Mouse (Mus musculus) forebrain, embryonic 13.5 days (tissue): ENCODE data around the gene Tuba4a. TPM values are rescaled to one million over a fixed set of nuclear protein-coding genes. Genes with fewer than 3 reads are reported as not detected.
A peak's percentile ranks its signal among the peaks of the same experiment; 100 is the strongest.
"Not testable (repeated sequence)": the region's sequence is repeated elsewhere in the genome, so short reads cannot be mapped to it uniquely, and the experiment has no call there.

Experiments used
- ATAC-seq: fragments of 200-750 bp; cut with Nextera tagmentation; 2 replicates; pipeline ENCODE4 v1.8.0; 2017
- H3K27ac ChIP-seq: fragments of 300-500 bp; sonication (generic); 2 replicates; pipeline ENCODE4 v1.5.1; 2015; ENCODE audit warnings: inconsistent platforms, mild to moderate bottlenecking, moderate library complexity
- H3K27me3 ChIP-seq: fragments of 300-500 bp; sonication (generic); 2 replicates; pipeline ENCODE4 v1.6.1; 2015; ENCODE audit warnings: mild to moderate bottlenecking, inconsistent platforms
- H3K36me3 ChIP-seq: fragments of 300-500 bp; sonication (generic); 2 replicates; pipeline ENCODE4 v1.6.1; 2015; ENCODE audit warnings: mild to moderate bottlenecking, inconsistent platforms; ENCODE audit not compliant: poor library complexity, severe bottlenecking
- H3K4me1 ChIP-seq: fragments of 300-500 bp; sonication (generic); 2 replicates; pipeline ENCODE4 v1.6.1; 2015; ENCODE audit warnings: inconsistent platforms
- H3K4me2 ChIP-seq: fragments of 300-500 bp; sonication (generic); 2 replicates; pipeline ENCODE4 v1.6.1; 2015; ENCODE audit warnings: inconsistent platforms, mild to moderate bottlenecking, moderate library complexity
- H3K4me3 ChIP-seq: fragments of 300-500 bp; sonication (generic); 2 replicates; pipeline ENCODE4 v1.5.1; 2015; ENCODE audit warnings: mild to moderate bottlenecking, inconsistent platforms
- H3K9ac ChIP-seq: fragments of 300-500 bp; sonication (generic); 2 replicates; pipeline ENCODE4 v1.6.1; 2015; ENCODE audit warnings: mild to moderate bottlenecking, inconsistent platforms
- H3K9me3 ChIP-seq: fragments of 300-500 bp; sonication (generic); replicated peaks from 2 replicates; pipeline ENCODE4 v1.6.1; 2016; ENCODE audit warnings: inconsistent platforms
- WGBS: fragments of 180-500 bp; shearing (Covaris S2); methylation state at CpG from one replicate; pipeline ENCODE4 v1.1.7; 2015; 5-methylcytosine and 5-hydroxymethylcytosine counted together
- polyA plus RNA-seq: library from polyadenylated mRNA; unstranded; fragments of >200 nt; fragmentation: Nextera tagmentation; extraction: Ambion mirVana; gene quantifications from 2 replicates; pipeline ENCODE4 v1.2.1, GENCODE M21; 2015

Tuba4a gene
- polyA plus RNA-seq, 1 experiment from 2014 or later = 16.6 TPM

DNA sequence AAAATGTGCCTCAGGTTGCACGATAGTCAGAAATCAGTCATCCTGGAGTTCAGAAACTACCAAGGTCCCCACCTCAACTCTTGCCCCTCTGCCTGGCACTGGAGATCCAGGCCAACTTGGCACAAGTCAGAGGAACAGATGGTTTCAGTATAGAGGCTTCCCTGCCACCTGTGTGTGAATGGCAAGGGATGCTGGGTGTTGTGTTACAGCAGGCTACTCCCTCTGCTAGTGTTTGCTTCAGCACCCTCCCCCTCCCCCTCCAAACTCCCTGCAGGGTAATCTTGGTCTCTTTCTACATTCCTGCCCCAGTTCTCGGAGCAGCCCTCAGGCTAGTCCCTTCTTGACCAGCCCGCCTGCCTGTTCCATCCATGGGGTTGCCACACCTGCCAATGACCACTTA is 30.8 kb upstream of the Tuba4a start:
- Histone ChIP-seq H3K9me3 (no peaks in the 10 kb centered on the region), H3K4me2 (no peak overlapping the region), H3K4me3 (no peak overlapping the region), H3K9ac (no peak overlapping the region), H3K27me3 (no peaks in the 10 kb centered on the region), H3K27ac (peak overlapping the region; percentile 57), H3K4me1 (peaks cover 23% of the 10 kb centered on the region), H3K36me3 (no peaks in the 10 kb centered on the region)
- 54% methylated on average over 3 of the region's 3 CpGs for WGBS
- ATAC-seq = no peak

DNA sequence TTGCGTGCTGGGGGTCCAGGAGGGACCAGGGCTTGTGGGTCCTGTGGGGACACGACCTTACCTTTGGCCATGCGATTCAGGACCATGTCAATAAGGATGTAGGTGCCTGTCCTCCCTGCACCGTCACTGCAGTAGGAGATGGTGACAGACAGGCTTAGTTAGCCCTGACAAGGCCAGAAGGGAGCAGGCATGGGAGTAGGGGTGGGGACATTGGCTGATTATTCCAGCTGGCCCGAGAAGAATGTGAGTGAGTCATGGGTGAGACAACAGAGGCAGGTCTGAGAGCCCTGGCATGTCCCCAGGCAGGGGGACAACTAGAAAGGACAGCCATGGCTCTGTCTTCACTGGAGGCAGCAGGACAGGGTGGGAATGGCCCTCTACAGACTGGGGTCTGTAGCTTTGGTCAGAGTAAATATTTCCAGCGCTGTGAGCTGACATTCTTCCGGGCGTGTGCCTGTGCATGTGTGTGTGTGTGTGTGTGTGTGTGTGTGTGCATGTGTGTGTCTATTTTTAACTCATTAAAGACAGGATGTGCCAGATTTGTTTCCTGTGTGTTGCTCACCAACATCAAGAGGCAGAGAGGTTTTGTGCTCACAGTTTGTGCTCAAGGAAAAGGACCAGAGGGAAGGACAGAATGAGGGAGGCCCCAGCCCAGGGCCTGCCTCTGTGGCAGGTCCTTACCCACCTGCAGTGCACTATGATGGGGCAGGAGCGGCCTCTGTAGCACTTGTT is 28.5 kb upstream of the Tuba4a start:
- Histone ChIP-seq H3K4me3 (no peak overlapping the region), H3K36me3 (peaks cover 11% of the 10 kb centered on the region), H3K27me3 (no peaks in the 10 kb centered on the region), H3K4me1 (peaks cover 23% of the 10 kb centered on the region), H3K9me3 (no peaks in the 10 kb centered on the region), H3K9ac (peak overlapping the region; percentile 12; the same call in 1 of the 2 replicates), H3K4me2 (no peak overlapping the region), H3K27ac (no peak overlapping the region)
- ATAC-seq = no peak
- 58% methylated on average over 9 of the region's 9 CpGs for WGBS

DNA sequence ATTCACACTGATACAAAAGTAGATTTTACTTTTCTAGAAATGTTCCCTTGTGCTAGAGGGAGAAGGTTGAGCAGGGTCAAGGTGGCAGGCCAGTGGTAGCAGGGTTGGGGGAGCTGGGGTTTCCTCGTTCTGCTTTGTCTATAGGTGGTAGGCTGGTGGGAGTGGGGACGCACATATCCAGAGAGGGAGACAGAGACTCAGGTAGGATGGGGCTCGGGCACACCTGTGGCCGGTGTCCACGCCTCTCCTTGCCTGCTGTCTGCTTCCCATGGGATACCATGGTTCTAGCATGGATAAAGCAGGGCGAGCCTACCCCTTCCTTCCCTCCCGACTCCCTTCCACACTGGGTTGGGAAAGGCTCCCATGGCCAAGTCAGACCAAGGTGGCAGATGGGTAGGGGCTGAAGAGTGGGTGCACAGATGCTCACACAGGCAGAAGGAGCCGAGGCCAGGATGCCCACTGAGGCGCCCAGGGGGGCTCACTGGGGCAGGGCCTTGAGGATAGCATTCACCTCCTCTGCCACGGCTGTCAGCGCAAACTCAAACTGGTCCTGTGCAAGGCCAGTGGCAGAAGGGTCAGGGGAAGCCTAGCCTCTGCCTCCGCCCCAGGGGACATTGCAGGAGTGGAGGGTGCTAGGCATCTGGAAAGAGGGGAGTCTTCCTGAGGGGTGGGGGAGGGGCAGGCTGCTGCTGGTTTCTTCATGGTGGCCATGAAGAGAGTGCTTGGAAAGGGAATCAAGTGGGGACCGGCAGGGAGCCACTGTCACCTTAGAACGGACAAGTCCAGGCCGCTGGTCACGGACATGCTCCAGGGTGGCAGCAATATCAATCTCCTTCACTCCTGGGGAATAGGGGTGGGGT is 27.6 kb upstream of the Tuba4a start:
- peaks cover 15% of the 10 kb centered on the region for H3K36me3 ChIP-seq
- ATAC-seq = no peak
- H3K27ac ChIP-seq = no peak overlapping the region
- H3K9ac ChIP-seq = peak overlapping the region; percentile 12; the same call in 1 of the 2 replicates
- no peaks in the 10 kb centered on the region for H3K9me3 ChIP-seq
- H3K4me2 ChIP-seq = no peak overlapping the region
- WGBS = 82% methylated on average over 16 of the region's 16 CpGs
- H3K27me3 ChIP-seq = no peaks in the 10 kb centered on the region
- peaks cover 23% of the 10 kb centered on the region for H3K4me1 ChIP-seq
- H3K4me3 ChIP-seq = no peak overlapping the region

DNA sequence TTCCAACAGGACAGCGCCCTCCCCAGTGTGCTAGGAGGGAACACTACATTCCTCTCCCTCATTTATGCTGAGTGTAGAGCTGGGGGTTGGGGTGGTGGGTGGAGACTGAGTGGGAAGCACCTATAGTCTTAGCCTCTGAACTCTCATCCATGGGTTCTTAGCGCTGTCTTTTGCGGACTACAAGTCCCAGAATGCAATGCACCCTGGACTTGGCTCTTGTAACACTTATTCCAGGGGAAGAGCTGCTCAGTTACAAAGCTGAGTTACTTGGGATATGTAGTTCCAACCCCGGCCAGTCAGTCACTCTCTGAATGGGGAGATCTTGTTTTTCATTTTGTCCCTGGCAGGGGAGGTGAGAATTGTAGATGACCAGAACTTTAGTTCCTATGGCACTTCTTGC is 25.2 kb upstream of the Tuba4a start:
- Histone ChIP-seq H3K4me2 (no peak overlapping the region), H3K9me3 (no peaks in the 10 kb centered on the region), H3K4me1 (peaks cover 15% of the 10 kb centered on the region), H3K4me3 (no peak overlapping the region), H3K27ac (no peak overlapping the region), H3K27me3 (no peaks in the 10 kb centered on the region), H3K9ac (no peak overlapping the region), H3K36me3 (peaks cover 33% of the 10 kb centered on the region)
- WGBS = 14% methylated on average over 4 of the region's 4 CpGs
- ATAC-seq = peak; percentile 87

DNA sequence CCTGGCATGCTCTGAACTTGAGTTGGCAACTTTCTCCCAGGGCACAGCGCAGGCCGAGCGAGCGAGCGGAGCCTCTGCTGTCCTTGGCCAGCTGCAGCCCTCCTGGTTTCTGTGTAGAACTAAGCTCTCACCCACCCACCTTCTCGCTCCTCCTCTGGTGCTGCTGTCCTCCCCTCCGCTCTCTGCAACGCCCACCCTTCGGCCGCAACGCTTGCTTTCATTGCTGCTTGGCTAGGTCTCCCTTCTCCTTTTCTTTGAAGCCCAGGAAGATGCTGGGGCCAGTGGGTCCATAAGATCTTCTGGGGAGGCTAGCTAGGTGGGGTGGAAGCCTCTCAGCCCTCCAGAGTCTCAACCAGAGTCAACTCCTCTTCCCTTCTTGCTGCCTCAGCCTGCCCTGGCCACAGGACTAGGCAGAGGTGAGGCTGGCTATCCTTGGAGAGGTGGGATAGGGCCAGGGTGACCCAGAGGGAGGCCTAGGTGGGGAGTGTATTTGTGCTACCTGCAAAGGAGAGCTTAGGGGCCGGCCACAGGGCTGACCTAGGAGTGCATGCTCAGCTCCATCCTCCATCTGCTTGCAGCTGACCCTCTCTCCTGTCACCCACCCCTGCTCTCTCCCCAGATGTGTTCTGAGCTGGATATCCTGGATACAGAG is 24.6 kb upstream of the Tuba4a start:
- H3K9ac ChIP-seq = no peak overlapping the region
- H3K27me3 ChIP-seq = no peaks in the 10 kb centered on the region
- no peak overlapping the region for H3K4me3 ChIP-seq
- H3K27ac ChIP-seq = no peak overlapping the region
- no peak overlapping the region for H3K4me2 ChIP-seq
- ATAC-seq = no peak; the same call in 1 of the 2 replicates
- WGBS = 85% methylated on average over 12 of the region's 12 CpGs
- H3K36me3 ChIP-seq = peaks cover 39% of the 10 kb centered on the region
- no peaks in the 10 kb centered on the region for H3K9me3 ChIP-seq
- H3K4me1 ChIP-seq = peaks cover 15% of the 10 kb centered on the region

DNA sequence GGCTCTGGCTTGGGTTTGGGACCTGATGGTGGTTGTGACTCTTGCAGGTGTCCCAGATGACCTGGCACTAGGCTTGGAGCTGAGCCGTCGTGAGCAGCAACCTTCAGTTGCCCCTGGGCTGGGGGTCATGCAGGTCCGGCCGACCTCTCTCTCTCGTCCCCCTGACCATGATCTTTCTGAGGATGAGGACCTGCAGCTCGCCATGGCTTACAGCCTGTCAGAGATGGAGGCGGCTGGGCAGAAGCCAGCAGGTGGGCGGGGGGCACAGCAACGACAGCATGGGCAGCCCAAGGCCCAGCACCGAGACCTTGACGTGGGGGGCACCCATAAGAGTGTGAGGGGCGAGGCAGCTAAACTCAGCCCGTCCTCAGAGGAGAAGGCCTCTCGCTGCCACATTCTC is 23.7 kb upstream of the Tuba4a start:
- Histone ChIP-seq H3K4me2 (no peak overlapping the region), H3K36me3 (peaks cover 39% of the 10 kb centered on the region), H3K4me3 (no peak overlapping the region), H3K9ac (no peak overlapping the region), H3K9me3 (no peaks in the 10 kb centered on the region), H3K27ac (no peak overlapping the region), H3K27me3 (no peaks in the 10 kb centered on the region), H3K4me1 (peaks cover 13% of the 10 kb centered on the region)
- 92% methylated on average over 14 of the region's 14 CpGs for WGBS
- no peak for ATAC-seq

DNA sequence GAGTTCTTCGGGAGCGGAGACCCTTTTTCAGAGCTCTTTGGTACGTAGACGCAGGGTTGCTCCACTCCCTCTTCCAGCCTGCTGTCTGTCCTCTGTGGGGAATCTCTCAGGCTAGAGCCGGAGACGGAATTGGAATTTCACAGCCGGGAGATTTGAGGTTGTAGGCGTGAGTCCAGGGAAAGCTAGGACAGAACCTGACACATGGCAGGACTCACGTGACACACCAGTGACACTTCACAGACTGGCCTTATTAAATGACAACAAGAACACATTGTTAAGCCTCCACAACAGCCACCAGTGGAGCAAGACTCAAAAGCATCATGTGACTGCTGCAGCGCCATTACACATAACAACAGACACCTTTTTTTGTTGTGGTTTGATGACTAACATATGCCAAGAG is 19.9 kb upstream of the Tuba4a start:
- H3K36me3 ChIP-seq = peaks cover 39% of the 10 kb centered on the region
- no peak for ATAC-seq
- WGBS = 84% methylated on average over 10 of the region's 10 CpGs
- no peaks in the 10 kb centered on the region for H3K27me3 ChIP-seq
- H3K4me2 ChIP-seq = no peak overlapping the region
- H3K9ac ChIP-seq = no peak overlapping the region
- no peaks in the 10 kb centered on the region for H3K9me3 ChIP-seq
- H3K4me1 ChIP-seq = peaks cover 18% of the 10 kb centered on the region
- no peak overlapping the region for H3K4me3 ChIP-seq
- H3K27ac ChIP-seq = no peak overlapping the region

DNA sequence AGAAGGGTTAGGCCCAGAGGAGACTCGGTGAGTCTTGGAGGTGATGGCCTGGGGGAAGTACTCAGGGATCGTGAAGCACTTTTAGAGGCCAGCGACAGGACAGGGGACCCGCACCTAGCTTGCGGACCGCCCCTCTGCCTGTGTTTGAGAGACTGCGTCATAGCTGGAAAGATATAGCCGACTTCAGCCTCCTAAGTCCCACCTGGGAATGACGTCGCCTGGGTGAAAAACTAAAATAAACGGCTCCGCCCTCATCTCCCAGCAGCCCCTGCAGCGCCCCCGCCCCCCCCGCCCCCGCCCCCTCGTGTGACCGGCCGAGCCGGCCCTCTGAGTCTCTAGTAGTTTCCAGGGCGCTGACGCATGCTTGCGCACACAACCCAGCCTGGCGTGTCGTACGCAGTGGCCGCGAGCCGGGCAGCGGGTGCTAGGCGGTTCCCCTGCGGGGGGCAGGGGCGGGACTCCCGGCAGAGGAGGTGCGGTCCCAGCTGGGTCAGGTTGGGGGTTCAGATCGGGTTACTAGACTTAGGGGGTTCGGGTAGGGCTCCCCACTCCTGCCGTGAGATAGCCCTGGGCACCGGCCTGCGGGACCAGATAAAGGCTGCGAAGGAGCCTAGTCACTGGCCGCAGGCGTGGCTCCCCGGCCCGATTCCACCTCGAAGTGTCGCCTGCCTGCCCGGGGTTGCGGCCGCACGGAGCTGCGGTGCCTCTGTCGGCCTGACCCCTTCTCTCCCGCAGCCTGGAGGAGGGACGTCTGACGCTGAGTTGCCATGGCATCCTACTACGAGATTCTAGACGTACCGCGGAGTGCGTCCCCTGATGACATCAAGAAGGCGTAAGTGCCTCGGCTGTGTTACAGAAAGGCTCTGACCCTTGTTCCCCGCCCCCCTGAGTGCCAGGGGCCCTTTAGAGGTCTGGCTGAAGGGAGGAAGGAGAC is 16.7 kb upstream of the Tuba4a start, which contains the start of gene Dnajb2:
Dnajb2 (plus strand) TSS at position 290 of the 934 bp plus-strand sequence.
- no peaks in the 10 kb centered on the region; the same call in 1 of the 2 replicates for H3K27me3 ChIP-seq
- H3K27ac ChIP-seq = peak within 1 kb of the TSS; percentile 68
- peak; percentile 86 for ATAC-seq
- H3K9ac ChIP-seq = peak within 1 kb of the TSS; percentile 90
- H3K36me3 ChIP-seq = peaks cover 18% of the 10 kb centered on the region
- H3K4me3 ChIP-seq = peak within 1 kb of the TSS; percentile 69
- under 1% methylated on average over 62 of the region's 64 CpGs for WGBS
- no peaks in the 10 kb centered on the region for H3K9me3 ChIP-seq
- H3K4me2 ChIP-seq = peak within 1 kb of the TSS; percentile 94
- peaks cover 27% of the 10 kb centered on the region for H3K4me1 ChIP-seq

DNA sequence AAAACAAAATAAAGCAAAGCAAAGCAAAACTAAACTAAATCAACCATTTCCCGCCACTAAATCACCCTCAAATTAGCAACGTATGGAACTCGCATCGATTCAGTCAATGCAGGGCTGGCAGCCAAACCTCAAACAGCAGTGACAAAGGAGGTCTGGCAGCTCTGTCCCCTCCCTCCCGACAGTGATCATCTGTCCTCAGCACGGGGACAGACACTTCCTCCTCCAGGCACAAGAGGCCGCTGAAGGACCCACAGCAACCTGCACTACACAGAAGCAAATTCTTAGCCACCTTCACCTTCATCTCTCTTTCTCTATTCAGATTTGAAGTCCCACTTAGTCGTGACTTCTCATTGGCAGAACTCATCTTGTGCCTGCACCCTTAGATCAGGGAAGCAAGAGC is 14.9 kb upstream of the Tuba4a start:
- H3K4me2 ChIP-seq = 0 out of 2 replicates have a peak overlapping the region, but pooled peaks have one; percentile 10
- WGBS = under 1% methylated on average over 8 of the region's 8 CpGs
- H3K4me3 ChIP-seq = no peak overlapping the region
- peaks cover 5% of the 10 kb centered on the region; the same call in 1 of the 2 replicates for H3K27me3 ChIP-seq
- no peak overlapping the region for H3K27ac ChIP-seq
- H3K9ac ChIP-seq = no peak overlapping the region
- ATAC-seq = peak; percentile 66
- H3K36me3 ChIP-seq = peaks cover 4% of the 10 kb centered on the region
- no peaks in the 10 kb centered on the region for H3K9me3 ChIP-seq
- peaks cover 27% of the 10 kb centered on the region for H3K4me1 ChIP-seq

DNA sequence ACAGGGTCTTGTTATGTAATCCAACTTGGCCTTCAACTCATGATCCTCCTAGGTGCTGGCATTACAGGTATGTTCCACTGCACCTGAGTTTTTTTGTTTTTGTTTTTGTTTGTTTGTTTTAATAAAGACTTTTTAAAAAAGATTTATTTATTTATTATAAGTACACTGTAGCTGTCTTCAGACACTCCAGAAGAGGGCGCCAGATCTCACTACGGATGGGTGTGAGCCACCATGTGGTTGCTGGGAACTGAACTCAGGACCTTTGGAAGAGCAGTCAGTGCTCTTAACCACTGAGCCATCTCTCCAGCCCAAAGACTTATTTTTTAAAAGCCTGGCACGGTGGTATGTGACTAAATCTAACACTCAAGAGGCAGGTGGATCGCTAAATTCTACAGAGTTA is 12.8 kb upstream of the Tuba4a start:
- H3K9me3 ChIP-seq, H3K4me3 ChIP-seq, H3K4me2 ChIP-seq, H3K27ac ChIP-seq, ATAC-seq, H3K36me3 ChIP-seq, H3K9ac ChIP-seq: not testable (repeated sequence)
- WGBS = 74% methylated on average over 4 of the region's 4 CpGs
- H3K27me3 ChIP-seq = peaks cover 10% of the 10 kb centered on the region; the same call in 1 of the 2 replicates
- H3K4me1 ChIP-seq = peaks cover 25% of the 10 kb centered on the region

DNA sequence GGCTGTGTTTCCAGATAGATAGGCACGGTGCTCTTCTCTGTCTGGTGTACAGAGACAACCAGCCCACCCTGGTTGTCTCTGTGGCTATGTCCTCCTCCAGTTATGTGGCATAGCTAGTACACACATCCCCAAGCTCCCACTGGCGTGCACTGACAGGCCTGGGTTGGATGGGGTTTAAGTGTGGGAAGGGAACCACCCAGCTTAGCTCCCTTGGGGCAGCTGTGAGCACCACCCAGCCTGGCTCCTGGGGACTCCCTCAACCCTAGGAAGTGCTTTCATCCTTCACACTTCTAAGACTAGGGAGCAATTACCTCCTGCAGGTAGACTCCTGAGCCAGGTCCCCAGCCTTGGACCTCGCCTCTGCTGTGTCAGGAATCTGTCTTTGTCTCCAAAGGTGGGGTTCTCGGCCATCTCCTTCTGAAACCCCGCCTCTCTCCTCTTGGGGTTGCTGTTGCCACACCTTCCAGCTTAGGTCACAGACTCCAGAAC is 12.0 kb upstream of the Tuba4a start, which contains the start of gene A630095N17Rik:
A630095N17Rik (minus strand) TSS at position 439 of the 489 bp plus-strand sequence.
- H3K9ac ChIP-seq = no peak within 1 kb of the TSS
- H3K4me2 ChIP-seq = no peak within 1 kb of the TSS
- ATAC-seq = no peak
- H3K4me1 ChIP-seq = peaks cover 17% of the 10 kb centered on the region
- H3K27me3 ChIP-seq = peaks cover 10% of the 10 kb centered on the region; the same call in 1 of the 2 replicates
- no peaks in the 10 kb centered on the region for H3K36me3 ChIP-seq
- no peak within 1 kb of the TSS for H3K27ac ChIP-seq
- WGBS = 70% methylated on average over 5 of the region's 5 CpGs
- no peak within 1 kb of the TSS for H3K4me3 ChIP-seq
- H3K9me3 ChIP-seq = no peaks in the 10 kb centered on the region
